ENCODE assay signal across 15 mouse cellular contexts in the genomic region with DNA sequence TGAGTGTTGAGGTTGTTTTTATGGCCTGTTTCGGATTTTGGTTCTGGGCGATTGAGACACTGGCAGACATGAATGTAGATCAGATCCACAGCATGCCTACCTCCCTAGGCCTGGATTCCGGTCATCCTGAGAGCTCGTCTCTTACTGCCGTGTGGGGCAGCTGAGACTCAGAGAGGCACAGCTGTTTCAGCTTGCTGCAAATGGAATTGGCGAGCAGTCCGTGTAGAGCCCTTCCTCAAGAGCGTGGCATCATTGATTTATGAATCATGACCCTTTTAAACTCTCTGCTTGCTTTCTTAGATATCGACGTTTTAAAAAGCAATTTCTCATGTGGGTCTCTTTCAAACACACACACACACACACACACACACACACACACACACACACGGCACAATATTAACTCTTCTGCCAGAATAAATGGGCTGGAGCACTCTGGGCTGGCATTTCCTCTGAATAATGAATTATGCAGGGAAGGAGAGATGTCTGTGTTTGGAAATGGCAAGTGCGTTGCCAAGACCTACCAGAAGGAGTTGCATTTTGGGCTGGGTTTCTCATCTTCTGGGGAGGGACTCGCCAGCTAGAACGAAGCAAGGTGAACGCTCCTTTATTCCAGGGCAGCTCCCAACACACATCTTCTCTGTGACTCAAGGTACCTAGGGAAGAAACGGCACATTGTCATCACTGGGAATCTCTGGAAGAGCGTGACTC.
DNase-seq lines count a peak whose midpoint lies in the region; ATAC-seq lines count a peak whose summit lies in the region.
"Had no signal": no experiment of that assay in that cellular context is flagged by ENCODE, and none has a peak within 500 bp of the region (broad histone marks: within the 10 kb centered on the region; RNA-seq: fewer than 3 reads in every experiment).

No protein-coding gene starts in this region.

- no peaks in the 10 kb centered on the region for H3K36me3 ChIP-seq in heart, embryonic 12.5 days
- H3K36me3 ChIP-seq in midbrain, embryonic 14.5 days (ENCODE audit: control insufficient read depth, insufficient read depth, low read length) = no peaks in the 10 kb centered on the region
- H3K36me3 ChIP-seq in midbrain, embryonic 10.5 days = no peaks in the 10 kb centered on the region
- H3K36me3 ChIP-seq in hindbrain, embryonic 13.5 days = no peaks in the 10 kb centered on the region
- H3K36me3 ChIP-seq in neural tube, embryonic 15.5 days = no peaks in the 10 kb centered on the region
- H3K36me3 ChIP-seq: embryonic facial prominence, embryonic 13.5 days had no signal

- H3K27me3 ChIP-seq in heart, embryonic 12.5 days (replicated peaks) = no peaks in the 10 kb centered on the region
- no peaks in the 10 kb centered on the region for H3K27me3 ChIP-seq in midbrain, embryonic 14.5 days (ENCODE audit: control insufficient read depth, insufficient read depth, low read length)
- no peaks in the 10 kb centered on the region for H3K27me3 ChIP-seq in midbrain, embryonic 10.5 days (ENCODE audit: low read depth, poor library complexity, severe bottlenecking)
- H3K27me3 ChIP-seq in hindbrain, embryonic 13.5 days = no peaks in the 10 kb centered on the region
- H3K27me3 ChIP-seq in neural tube, embryonic 15.5 days (replicated peaks) = no peaks in the 10 kb centered on the region
- H3K27me3 ChIP-seq: CH12.LX; embryonic facial prominence, embryonic 13.5 days had no signal

- no peaks in the 10 kb centered on the region for H3K9me3 ChIP-seq in heart, embryonic 12.5 days (replicated peaks)
- H3K9me3 ChIP-seq in midbrain, embryonic 14.5 days (ENCODE audit: control insufficient read depth, low read length) = no peaks in the 10 kb centered on the region
- H3K9me3 ChIP-seq in midbrain, embryonic 10.5 days (replicated peaks) = no peaks in the 10 kb centered on the region
- H3K9me3 ChIP-seq in hindbrain, embryonic 13.5 days = no peaks in the 10 kb centered on the region
- H3K9me3 ChIP-seq in neural tube, embryonic 15.5 days (replicated peaks) = no peaks in the 10 kb centered on the region
- H3K9me3 ChIP-seq: embryonic facial prominence, embryonic 13.5 days; megakaryocyte, embryonic 14.5 days had no signal

- no peak for DNase-seq in heart, postnatal 25 days (ENCODE audit: low spot score)
- peak; percentile 37 for DNase-seq in midbrain, embryonic 14.5 days
- DNase-seq in midbrain, embryonic 10.5 days (ENCODE audit: low spot score) = no peak
- DNase-seq in ovary, postnatal 14 days (ENCODE audit: low spot score) = no peak
- DNase-seq: adrenal gland, postnatal 14 days; cerebellum, adult 18-20 months; heart, adult 18-20 months; kidney, adult 2 months; left cerebral cortex, postnatal 4 days had no signal

- intact Hi-C loops in heart, postnatal 25 days (cut with DNase I) = loop anchor here (5.0 to 10.0 kb wide), 2 partner anchors 32 to 60 kb away; no protein-coding TSS in a partner anchor

- ATAC-seq in heart, embryonic 12.5 days (ENCODE audit: insufficient number of reproducible peaks, low FRiP score) = no peak
- ATAC-seq in midbrain, embryonic 14.5 days (ENCODE audit: low FRiP score, low TSS enrichment) = no peak
- peak; percentile 56; the same call in 1 of the 2 replicates for ATAC-seq in hindbrain, embryonic 13.5 days (ENCODE audit: low FRiP score)
- no peak for ATAC-seq in neural tube, embryonic 15.5 days (ENCODE audit: low FRiP score)

- H3K4me1 ChIP-seq in heart, embryonic 12.5 days (replicated peaks) = peaks cover 60% of the 10 kb centered on the region
- peaks cover 7% of the 10 kb centered on the region; the same call in 1 of the 2 replicates for H3K4me1 ChIP-seq in midbrain, embryonic 14.5 days (ENCODE audit: control insufficient read depth, insufficient read depth, low read length)
- H3K4me1 ChIP-seq in midbrain, embryonic 10.5 days = peaks cover 13% of the 10 kb centered on the region
- peaks cover 51% of the 10 kb centered on the region for H3K4me1 ChIP-seq in hindbrain, embryonic 13.5 days (replicated peaks)
- H3K4me1 ChIP-seq in neural tube, embryonic 15.5 days = peaks cover 49% of the 10 kb centered on the region

- H3K27ac ChIP-seq in heart, embryonic 12.5 days (ENCODE audit: poor library complexity, severe bottlenecking) = peak overlapping the region; percentile 96; the same call in 1 of the 2 replicates
- peak overlapping the region; percentile 20 for H3K27ac ChIP-seq in midbrain, embryonic 14.5 days (replicated peaks; ENCODE audit: low read depth, low read length)
- no peak overlapping the region for H3K27ac ChIP-seq in midbrain, embryonic 10.5 days (replicated peaks)
- peak overlapping the region; percentile 77 for H3K27ac ChIP-seq in hindbrain, embryonic 13.5 days
- peak overlapping the region; percentile 61 for H3K27ac ChIP-seq in neural tube, embryonic 15.5 days (replicated peaks)
- H3K27ac ChIP-seq: embryonic facial prominence, embryonic 13.5 days had no signal

- H3K9ac ChIP-seq in heart, embryonic 12.5 days = no peak overlapping the region
- no peak overlapping the region for H3K9ac ChIP-seq in midbrain, embryonic 14.5 days (replicated peaks; ENCODE audit: low read length)
- H3K9ac ChIP-seq in hindbrain, embryonic 13.5 days = no peak overlapping the region
- no peak overlapping the region for H3K9ac ChIP-seq in neural tube, embryonic 15.5 days (replicated peaks)
- H3K9ac ChIP-seq: embryonic facial prominence, embryonic 13.5 days had no signal

- H3K4me3 ChIP-seq in heart, embryonic 12.5 days = no peak overlapping the region
- no peak overlapping the region for H3K4me3 ChIP-seq in midbrain, embryonic 14.5 days (replicated peaks; ENCODE audit: low read depth, low read length)
- H3K4me3 ChIP-seq in midbrain, embryonic 10.5 days = no peak overlapping the region
- no peak overlapping the region for H3K4me3 ChIP-seq in hindbrain, embryonic 13.5 days
- no peak overlapping the region for H3K4me3 ChIP-seq in neural tube, embryonic 15.5 days (replicated peaks)
- H3K4me3 ChIP-seq: embryonic facial prominence, embryonic 13.5 days; megakaryocyte, embryonic 14.5 days had no signal

- H3K4me2 ChIP-seq in heart, embryonic 12.5 days = no peak overlapping the region
- H3K4me2 ChIP-seq in midbrain, embryonic 14.5 days (ENCODE audit: low read length) = no peak overlapping the region
- no peak overlapping the region for H3K4me2 ChIP-seq in hindbrain, embryonic 13.5 days
- no peak overlapping the region for H3K4me2 ChIP-seq in neural tube, embryonic 15.5 days
- H3K4me2 ChIP-seq: embryonic facial prominence, embryonic 13.5 days had no signal

- WGBS in heart, embryonic 12.5 days = 80% methylated on average over 17 of the region's 17 CpGs
- WGBS in midbrain, embryonic 14.5 days = 70% methylated on average over 17 of the region's 17 CpGs
- 90% methylated on average over 17 of the region's 17 CpGs for WGBS in midbrain, embryonic 10.5 days
- 57% methylated on average over 17 of the region's 17 CpGs for WGBS in hindbrain, embryonic 13.5 days
- WGBS in neural tube, embryonic 15.5 days = 35% methylated on average over 17 of the region's 17 CpGs
